Mouse (Mus musculus) heart, embryonic 11.5 days (tissue): ENCODE measurements around the gene 1700025G04Rik. TPM values are rescaled to one million over a fixed set of nuclear protein-coding genes. Genes with fewer than 3 reads are reported as not detected.

Experiments used
- ATAC-seq: fragments of 200-750 bp; cut with Nextera tagmentation; replicated peaks from 2 replicates; pipeline ENCODE4 v1.8.0; 2017; ENCODE audit warnings: moderate library complexity; ENCODE audit not compliant: insufficient number of reproducible peaks, low FRiP score, low TSS enrichment
- H3K27ac ChIP-seq: fragments of 300-500 bp; sonication (generic); 2 replicates; pipeline ENCODE4 v1.5.1; 2014; ENCODE audit warnings: mild to moderate bottlenecking, low read depth, low read length
- H3K27me3 ChIP-seq: fragments of 300-500 bp; sonication (generic); 2 replicates; pipeline ENCODE4 v1.6.1; 2014; ENCODE audit warnings: mild to moderate bottlenecking, low read length, mixed read lengths; ENCODE audit not compliant: control insufficient read depth, insufficient read depth
- H3K36me3 ChIP-seq: fragments of 300-500 bp; sonication (generic); 2 replicates; pipeline ENCODE4 v1.6.1; 2014; ENCODE audit warnings: mild to moderate bottlenecking, low read length, moderate library complexity, mixed read lengths; ENCODE audit not compliant: control insufficient read depth, insufficient read depth
- H3K4me1 ChIP-seq: fragments of 300-500 bp; sonication (generic); 2 replicates; pipeline ENCODE4 v1.6.1; 2014; ENCODE audit warnings: low read length; ENCODE audit not compliant: control insufficient read depth, insufficient read depth
- H3K4me2 ChIP-seq: fragments of 300-500 bp; sonication (generic); 2 replicates; pipeline ENCODE4 v1.6.1; 2014; ENCODE audit warnings: mild to moderate bottlenecking, moderate library complexity
- H3K4me3 ChIP-seq: fragments of 300-500 bp; sonication (generic); 2 replicates; pipeline ENCODE4 v1.5.1; 2014; ENCODE audit warnings: low read depth, low read length
- H3K9ac ChIP-seq: fragments of 300-500 bp; sonication (generic); 2 replicates; pipeline ENCODE4 v1.6.1; 2014; ENCODE audit warnings: mild to moderate bottlenecking, low read depth, low read length, moderate library complexity
- H3K9me3 ChIP-seq: fragments of 300-500 bp; sonication (generic); replicated peaks from 2 replicates; pipeline ENCODE4 v1.6.1; 2016; ENCODE audit warnings: low read length; ENCODE audit not compliant: control insufficient read depth
- WGBS: fragments of 180-500 bp; shearing (Covaris S2); extraction: QIAGEN DNeasy Blood & Tissue Kit; methylation state at CpG from one replicate; pipeline ENCODE4 v1.1.7; 2014; ENCODE audit not compliant: insufficient replicate concordance; 5-methylcytosine and 5-hydroxymethylcytosine counted together
- polyA plus RNA-seq: library from polyadenylated mRNA; unstranded; fragments of >200 nt; fragmentation: Nextera tagmentation; extraction: Ambion mirVana; gene quantifications from 2 replicates; pipeline ENCODE4 v1.2.1, GENCODE M21; 2014

The 1700025G04Rik gene
- polyA plus RNA-seq, 1 experiment from 2014 or later = 25.0 TPM

- WGBS = 80% methylated on average over 2 of the region's 2 CpGs
- Histone ChIP-seq H3K36me3 (no peaks in the 10 kb centered on the region), H3K4me3 (no peak overlapping the region), H3K4me2 (no peak overlapping the region), H3K9ac (no peak overlapping the region), H3K27ac (no peak overlapping the region), H3K4me1 (peaks cover 13% of the 10 kb centered on the region), H3K27me3 (no peaks in the 10 kb centered on the region), H3K9me3 (no peaks in the 10 kb centered on the region)
- ATAC-seq = no peak
Observed at GRCm38 (mm10) chr1:151971581-151971980, 118.3 kb downstream of the 1700025G04Rik start.

GRCm38 (mm10) chr1:151968126-151968525 is 121.8 kb downstream of the 1700025G04Rik start:
- Histone ChIP-seq H3K27ac (no peak overlapping the region), H3K27me3 (no peaks in the 10 kb centered on the region), H3K4me1 (peaks cover 11% of the 10 kb centered on the region), H3K9me3 (no peaks in the 10 kb centered on the region), H3K4me3 (no peak overlapping the region), H3K4me2 (no peak overlapping the region), H3K9ac (no peak overlapping the region), H3K36me3 (no peaks in the 10 kb centered on the region)
- 73% methylated on average over 5 of the region's 5 CpGs for WGBS
- no peak for ATAC-seq

GRCm38 (mm10) chr1:151964811-151965210 is 125.1 kb downstream of the 1700025G04Rik start:
- ATAC-seq = no peak
- WGBS = 84% methylated on average over 2 of the region's 2 CpGs

GRCm38 (mm10) chr1:151963248-151963647 is 126.7 kb downstream of the 1700025G04Rik start:
- Histone ChIP-seq H3K4me1 (peaks cover 15% of the 10 kb centered on the region), H3K4me3 (no peak overlapping the region), H3K27me3 (no peaks in the 10 kb centered on the region), H3K9ac (no peak overlapping the region), H3K9me3 (no peaks in the 10 kb centered on the region), H3K4me2 (no peak overlapping the region), H3K27ac (no peak overlapping the region), H3K36me3 (no peaks in the 10 kb centered on the region)
- WGBS = 56% methylated on average over 7 of the region's 7 CpGs
- ATAC-seq = no peak

More at GRCm38 (mm10) chr1:151964811-151965210, 125.1 kb downstream of the 1700025G04Rik start:
- Histone ChIP-seq H3K27ac (no peak overlapping the region), H3K4me1 (peaks cover 11% of the 10 kb centered on the region), H3K9me3 (no peaks in the 10 kb centered on the region), H3K4me3 (no peak overlapping the region), H3K4me2 (no peak overlapping the region), H3K36me3 (no peaks in the 10 kb centered on the region), H3K27me3 (no peaks in the 10 kb centered on the region), H3K9ac (no peak overlapping the region)

- Histone ChIP-seq H3K4me2 (no peak overlapping the region), H3K9ac (no peak overlapping the region), H3K27ac (no peak overlapping the region), H3K27me3 (no peaks in the 10 kb centered on the region), H3K4me3 (no peak overlapping the region), H3K4me1 (peaks cover 21% of the 10 kb centered on the region), H3K9me3 (no peaks in the 10 kb centered on the region), H3K36me3 (no peaks in the 10 kb centered on the region)
- 43% methylated on average over 6 of the region's 6 CpGs for WGBS
- ATAC-seq = no peak
Observed at GRCm38 (mm10) chr1:151962078-151962477, 127.8 kb downstream of the 1700025G04Rik start.

- Histone ChIP-seq H3K4me1 (peaks cover 20% of the 10 kb centered on the region), H3K9ac (no peak overlapping the region), H3K9me3 (no peaks in the 10 kb centered on the region), H3K36me3 (no peaks in the 10 kb centered on the region), H3K27ac (no peak overlapping the region), H3K4me2 (no peak overlapping the region), H3K27me3 (no peaks in the 10 kb centered on the region), H3K4me3 (no peak overlapping the region)
- 75% methylated on average over 10 of the region's 10 CpGs for WGBS
- no peak for ATAC-seq
Observed at GRCm38 (mm10) chr1:151961204-151961603, 128.7 kb downstream of the 1700025G04Rik start.

- Histone ChIP-seq H3K4me3 (no peak overlapping the region), H3K9me3 (no peaks in the 10 kb centered on the region), H3K27ac (no peak overlapping the region), H3K4me2 (no peak overlapping the region), H3K36me3 (no peaks in the 10 kb centered on the region), H3K9ac (no peak overlapping the region), H3K27me3 (no peaks in the 10 kb centered on the region), H3K4me1 (peaks cover 34% of the 10 kb centered on the region)
- no peak for ATAC-seq
- WGBS = 56% methylated on average over 3 of the region's 3 CpGs
Observed at GRCm38 (mm10) chr1:151959010-151959409, 130.9 kb downstream of the 1700025G04Rik start.

- Histone ChIP-seq H3K9me3 (no peaks in the 10 kb centered on the region), H3K27me3 (no peaks in the 10 kb centered on the region), H3K27ac (no peak overlapping the region), H3K9ac (no peak overlapping the region), H3K36me3 (no peaks in the 10 kb centered on the region), H3K4me1 (peaks cover 36% of the 10 kb centered on the region), H3K4me2 (no peak overlapping the region), H3K4me3 (no peak overlapping the region)
- WGBS = 70% methylated on average over 3 of the region's 3 CpGs
- no peak for ATAC-seq
Observed at GRCm38 (mm10) chr1:151958442-151958841, 131.5 kb downstream of the 1700025G04Rik start.

GRCm38 (mm10) chr1:151957669-151958068 is 132.3 kb downstream of the 1700025G04Rik start:
- H3K9ac ChIP-seq = no peak overlapping the region
- no peak overlapping the region for H3K4me2 ChIP-seq
- no peak overlapping the region for H3K27ac ChIP-seq
- no peaks in the 10 kb centered on the region for H3K36me3 ChIP-seq
- no peaks in the 10 kb centered on the region for H3K27me3 ChIP-seq
- H3K9me3 ChIP-seq = no peaks in the 10 kb centered on the region
- H3K4me3 ChIP-seq = no peak overlapping the region
- no peak for ATAC-seq
- H3K4me1 ChIP-seq = peaks cover 42% of the 10 kb centered on the region
- WGBS = 29% methylated on average over 7 of the region's 7 CpGs
